Mouse (Mus musculus): ENCODE measurements around the gene Ankrd35.

- no peak for TF ChIP-seq CTCF (IDR thresholded peaks at IDR 0.05)
- TF ChIP-seq EP300 (IDR thresholded peaks at IDR 0.05), result no peak
These were observed 5.8 kb downstream of the Ankrd35 start for GRCm38 (mm10) chr3:96675690-96676089.

Measured in lung, postnatal 0 days (tissue).